Mouse (Mus musculus): ENCODE results near the gene Cdipt.

Cdipt gene

GRCm38 (mm10) chr7:127025556-127026160, 49.9 kb downstream of the Cdipt start:
- peak; percentile 72 to 73 for DNase-seq

- DNase-seq, result peak; percentile 82 to 83
These were observed 50.5 kb downstream of the Cdipt start for GRCm38 (mm10) chr7:127026161-127026600.

- DNase-seq, result peak in 1 of 2 experiments; percentile 87
These were observed 50.9 kb downstream of the Cdipt start for GRCm38 (mm10) chr7:127026616-127026983.

GRCm38 (mm10) chr7:127026984-127027726, 51.4 kb downstream of the Cdipt start, which contains the start of gene Maz:
TSS of gene Maz (minus strand) at chr7:127027037.
- peak; percentile 99 for DNase-seq

- DNase-seq, result no peak
These were observed 52.2 kb downstream of the Cdipt start for GRCm38 (mm10) chr7:127027885-127028284.
